Mouse (Mus musculus) liver, embryonic 14.5 days (tissue): Measurements from ENCODE around the gene Ap5b1. TPM values are rescaled to one million over a fixed set of nuclear protein-coding genes. Genes with fewer than 3 reads are reported as not detected.
A peak's percentile ranks its signal among the peaks of the same experiment; 100 is the strongest.

ENCODE experiments used
- ATAC-seq: fragments of 200-750 bp; cut with Nextera tagmentation; 2 replicates; pipeline ENCODE4 v1.8.0; 2017; ENCODE audit warnings: moderate number of reproducible peaks, mild to moderate bottlenecking, moderate library complexity; ENCODE audit not compliant: insufficient read depth
- DNase-seq, 3 experiments: peaks; one replicate each; pipeline ENCODE4 v3.0.0-alpha.2; 2012 to 2013; ENCODE audit warnings: low read depth in 3 of 3, low spot score in 3 of 3
- H3K27ac ChIP-seq: fragments of 300-500 bp; sonication (generic); 2 replicates; pipeline ENCODE4 v1.5.1; 2014; ENCODE audit warnings: moderate library complexity, mild to moderate bottlenecking, control low read depth, inconsistent platforms
- H3K27me3 ChIP-seq: fragments of 300-500 bp; sonication (generic); 2 replicates; pipeline ENCODE4 v1.6.1; 2014; ENCODE audit warnings: mild to moderate bottlenecking, low read length, moderate library complexity; ENCODE audit not compliant: control insufficient read depth, insufficient read depth
- H3K36me3 ChIP-seq: fragments of 300-500 bp; sonication (generic); replicated peaks from 2 replicates; pipeline ENCODE4 v1.6.1; 2014; ENCODE audit warnings: low read depth; ENCODE audit not compliant: control insufficient read depth, insufficient read depth
- H3K4me1 ChIP-seq, 2 experiments: fragments of 200-500 bp in 1 of 2; fragments of 300-500 bp in 1 of 2; sonication (generic) in 1 of 2; replicated peaks; 2 replicates each; pipeline ENCODE4 v1.6.1; 2012 to 2014; ENCODE audit warnings: antibody characterized with exemption in 1 of 2, inconsistent platforms in 1 of 2, low read length in 1 of 2; ENCODE audit not compliant: control insufficient read depth in 2 of 2, insufficient read depth in 2 of 2
- H3K4me2 ChIP-seq: fragments of 300-500 bp; sonication (generic); 2 replicates; pipeline ENCODE4 v1.6.1; 2014; ENCODE audit warnings: low read depth, mild to moderate bottlenecking, control low read depth, moderate library complexity
- H3K4me3 ChIP-seq, 2 experiments: fragments of 200-500 bp in 1 of 2; fragments of 300-500 bp in 1 of 2; sonication (generic) in 1 of 2; 2 replicates each; pipeline ENCODE4 v1.5.1; 2012 to 2014; ENCODE audit warnings: low read depth in 2 of 2, low read length in 2 of 2, mild to moderate bottlenecking in 2 of 2, control low read depth in 1 of 2, inconsistent platforms in 1 of 2, moderate library complexity in 1 of 2; ENCODE audit not compliant: insufficient read depth in 1 of 2
- H3K9ac ChIP-seq: fragments of 300-500 bp; sonication (generic); replicated peaks from 2 replicates; pipeline ENCODE4 v1.6.1; 2014; ENCODE audit warnings: mild to moderate bottlenecking, control low read depth, moderate library complexity
- H3K9me3 ChIP-seq: fragments of 300-500 bp; sonication (generic); 2 replicates; pipeline ENCODE4 v1.6.1; 2016; ENCODE audit warnings: low read length, mixed read lengths; ENCODE audit not compliant: control insufficient read depth
- CTCF ChIP-seq: IDR thresholded peaks from 2 replicates; pipeline ENCODE4 v1.5.1; 2016; ENCODE audit warnings: antibody characterized with exemption, low read depth, control low read depth
- EP300 ChIP-seq: IDR thresholded peaks from 2 replicates; pipeline ENCODE4 v1.6.1; 2016; ENCODE audit warnings: antibody characterized with exemption, low read depth
- WGBS: fragments of 180-500 bp; shearing (Covaris S2); extraction: QIAGEN DNeasy Blood & Tissue Kit; methylation state at CpG from one replicate; pipeline ENCODE4 v1.1.7; 2014; ENCODE audit not compliant: insufficient replicate concordance; 5-methylcytosine and 5-hydroxymethylcytosine counted together
- polyA plus RNA-seq, 2 experiments: library from polyadenylated mRNA; depleted of rRNA in 1 of 2; stranded (reverse) in 1 of 2; unstranded in 1 of 2; fragments of >200 nt; fragmentation: Nextera tagmentation in 1 of 2; extraction: Ambion mirVana in 1 of 2; gene quantifications; 2 replicates each; pipeline versions ENCODE4 v1.2.1 to v1.2.3; 2012 to 2014

Ap5b1 gene
- polyA plus RNA-seq (2012; rRNA removed) (1.3 and 1.5 TPM in 2 replicates), polyA plus RNA-seq (2014; fragmentation: Nextera tagmentation; extraction: Ambion mirVana) (1.4 and 1.8 TPM in 2 replicates)

DNA sequence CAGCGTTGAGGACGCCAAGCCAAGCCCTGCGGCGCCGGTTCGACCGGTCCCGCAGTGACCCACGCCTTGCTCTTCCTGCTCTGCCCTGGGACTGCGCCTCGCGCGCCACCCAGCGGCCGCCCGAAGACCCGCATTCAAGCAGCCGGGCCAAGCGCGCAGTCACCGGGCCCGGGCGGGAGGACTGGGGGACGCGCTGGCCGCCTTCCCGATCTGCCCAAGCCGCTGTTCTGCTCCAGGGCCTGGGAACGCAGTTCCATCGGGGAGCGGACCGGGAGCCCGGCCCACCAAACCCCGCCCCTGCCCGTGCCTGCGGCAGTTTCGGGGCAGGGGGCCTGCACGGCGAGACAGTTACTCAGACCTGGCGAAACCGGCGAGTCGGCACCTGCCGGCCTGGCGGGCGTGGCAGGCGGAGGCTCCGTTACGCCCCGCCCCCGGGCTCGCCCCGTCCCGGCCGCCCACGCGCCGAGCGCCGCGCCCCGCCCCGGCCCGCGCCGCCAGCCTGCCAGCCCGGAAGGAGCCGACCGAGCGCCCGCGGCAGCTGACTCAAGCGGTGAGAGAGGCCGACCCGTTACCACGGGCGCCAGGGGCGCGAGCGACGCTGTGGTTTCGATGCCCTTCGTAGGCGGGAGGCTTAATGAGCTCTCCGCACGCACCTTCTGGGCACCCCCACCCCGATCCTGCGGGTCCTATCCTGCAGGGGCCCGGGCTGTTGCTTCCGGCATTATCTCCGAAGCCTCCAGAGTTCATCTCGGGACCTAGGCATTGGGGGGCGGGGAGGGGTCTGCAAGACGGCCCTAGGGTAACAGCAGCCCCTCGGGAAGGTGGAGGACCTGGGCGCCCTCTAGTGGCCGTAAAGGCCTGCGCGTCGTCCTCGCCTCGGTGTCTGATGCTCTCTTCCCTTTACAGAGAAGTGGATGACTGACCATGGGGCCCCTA is at the start of gene Ap5b1:
Gene Ap5b1 (plus strand): TSS at position 492 of the 936 bp plus-strand sequence.
- peaks cover 3 to 8% of the 10 kb centered on the region in 2 experiments for H3K4me1 ChIP-seq
- H3K27ac ChIP-seq, result peak within 1 kb of the TSS; percentile 79
- DNase-seq, result peak; percentile 66 to 75 (median 71)
- no peaks in the 10 kb centered on the region for H3K9me3 ChIP-seq
- H3K36me3 ChIP-seq, result no peaks in the 10 kb centered on the region
- peak within 1 kb of the TSS; percentile 85 for H3K9ac ChIP-seq
- TF ChIP-seq EP300, result no peak
- peak; percentile 98 for TF ChIP-seq CTCF
- H3K4me2 ChIP-seq, result peak within 1 kb of the TSS; percentile 93
- H3K27me3 ChIP-seq, result peaks cover 2% of the 10 kb centered on the region
- WGBS, result under 1% methylated on average over 85 of the region's 102 CpGs
- H3K4me3 ChIP-seq, result peak within 1 kb of the TSS; percentile 67 to 83
- peak; percentile 87 for ATAC-seq

DNA sequence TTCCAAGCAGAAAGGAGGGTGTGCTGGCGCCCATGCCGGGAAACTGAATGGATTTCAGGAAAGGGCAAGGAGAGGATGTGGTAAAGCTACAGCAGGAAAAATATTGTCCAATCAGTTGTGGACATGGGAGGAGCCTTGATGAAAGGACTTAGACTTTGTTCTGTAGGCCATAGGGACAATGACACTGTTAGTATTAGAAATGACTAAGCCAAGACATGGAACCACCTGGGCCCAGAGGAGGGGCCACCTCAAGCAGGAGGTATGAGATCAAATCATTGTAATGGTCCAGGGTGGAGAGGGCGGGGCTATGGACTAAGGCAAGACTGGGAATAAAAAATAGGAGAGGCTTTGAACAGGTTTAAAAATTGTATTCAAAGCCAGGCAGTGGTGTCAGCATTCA is 49.1 kb upstream of the Ap5b1 start:
- no peak overlapping the region for H3K9ac ChIP-seq
- ATAC-seq, result no peak
- H3K36me3 ChIP-seq, result no peaks in the 10 kb centered on the region
- DNase-seq, result no peak
- WGBS, result 49% methylated on average over 3 of the region's 3 CpGs
- TF ChIP-seq EP300, result no peak
- no peak for TF ChIP-seq CTCF
- H3K4me3 ChIP-seq, result no peak overlapping the region
- H3K4me1 ChIP-seq, result no peaks in the 10 kb centered on the region
- H3K27me3 ChIP-seq, result no peaks in the 10 kb centered on the region
- H3K4me2 ChIP-seq, result no peak overlapping the region
- H3K9me3 ChIP-seq, result no peaks in the 10 kb centered on the region
- H3K27ac ChIP-seq, result no peak overlapping the region

DNA sequence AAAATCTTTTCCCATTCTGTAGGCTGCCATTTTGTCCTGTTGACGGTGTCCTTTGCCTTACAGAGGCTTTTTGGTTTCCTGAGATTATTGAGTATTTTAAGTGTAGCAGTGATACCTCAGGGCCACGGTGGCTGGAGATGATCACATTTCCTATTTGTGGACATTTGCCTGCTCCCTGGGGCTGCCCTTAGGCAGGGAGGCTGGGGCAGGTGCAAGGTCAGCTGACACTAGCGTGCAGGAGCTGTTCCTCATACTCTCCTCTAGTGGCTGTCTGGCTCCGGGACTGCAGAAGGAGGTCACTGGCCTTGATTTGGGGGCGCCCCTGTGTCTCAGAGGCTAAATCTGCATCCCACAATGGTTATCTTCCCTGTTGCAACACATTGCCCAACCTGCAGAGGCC is 42.6 kb upstream of the Ap5b1 start:
- H3K4me3 ChIP-seq, result no peak overlapping the region
- no peaks in the 10 kb centered on the region for H3K36me3 ChIP-seq
- TF ChIP-seq CTCF, result no peak
- no peak for TF ChIP-seq EP300
- H3K27ac ChIP-seq, result no peak overlapping the region
- no peaks in the 10 kb centered on the region for H3K27me3 ChIP-seq
- 78% methylated on average over 5 of the region's 5 CpGs for WGBS
- no peak for DNase-seq
- H3K9ac ChIP-seq, result no peak overlapping the region
- H3K4me1 ChIP-seq, result peaks cover 2% of the 10 kb centered on the region in 2 experiments; a peak in 1 of 4 replicates
- H3K4me2 ChIP-seq, result no peak overlapping the region
- H3K9me3 ChIP-seq, result no peaks in the 10 kb centered on the region
- no peak for ATAC-seq

DNA sequence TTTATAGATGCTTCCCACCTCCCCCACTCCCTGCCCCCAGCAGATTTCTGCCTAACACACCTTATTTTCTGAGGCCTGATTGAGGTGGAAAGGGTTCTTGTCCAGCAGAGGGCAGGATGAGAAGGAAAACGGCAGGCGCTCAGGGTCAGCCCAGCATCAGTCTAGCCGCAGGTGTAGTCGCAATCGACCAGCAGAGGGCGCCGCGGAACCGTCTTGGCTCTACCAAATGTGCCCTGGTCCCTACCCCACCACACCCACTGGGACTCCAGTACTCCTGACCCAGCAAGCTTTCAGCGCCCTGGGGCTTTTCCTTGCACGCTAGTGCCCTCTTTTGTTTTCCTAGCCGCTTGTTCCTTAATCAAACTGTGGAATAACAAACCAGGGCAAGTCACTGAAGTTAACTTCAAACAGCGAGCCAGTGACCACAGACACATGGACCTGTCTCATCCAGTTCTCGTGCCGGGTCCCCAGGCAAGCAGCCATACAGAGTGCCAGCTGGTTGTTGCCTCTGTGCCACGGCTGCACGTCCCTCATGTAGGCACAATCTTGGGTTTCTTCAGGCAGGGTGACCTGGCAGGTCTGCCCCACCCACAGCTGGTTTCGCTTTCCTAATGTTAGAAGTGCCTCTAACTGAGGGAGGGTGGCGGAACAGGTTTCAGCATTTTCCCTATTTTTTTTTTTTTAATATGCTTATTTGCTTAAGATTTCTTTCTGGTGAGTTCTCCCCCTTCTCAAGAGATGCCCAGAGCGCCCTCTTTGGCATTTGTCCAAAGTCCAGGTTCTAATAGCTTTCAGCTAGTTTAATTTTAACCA is 38.3 kb upstream of the Ap5b1 start:
- TF ChIP-seq CTCF (peak; percentile 99), EP300 (no peak)
- H3K4me2 ChIP-seq, result peak overlapping the region; percentile 55
- DNase-seq (peak; percentile 76 to 83 (median 80)), ATAC-seq (peak; percentile 91)
- H3K36me3 ChIP-seq, result no peaks in the 10 kb centered on the region
- no peaks in the 10 kb centered on the region for H3K9me3 ChIP-seq
- H3K27ac ChIP-seq, result no peak overlapping the region
- H3K9ac ChIP-seq, result no peak overlapping the region
- WGBS, result 20% methylated on average over 20 of the region's 20 CpGs
- no peak overlapping the region for H3K4me3 ChIP-seq
- peaks cover 2% of the 10 kb centered on the region in 2 experiments; a peak in 1 of 4 replicates for H3K4me1 ChIP-seq
- H3K27me3 ChIP-seq, result no peaks in the 10 kb centered on the region

DNA sequence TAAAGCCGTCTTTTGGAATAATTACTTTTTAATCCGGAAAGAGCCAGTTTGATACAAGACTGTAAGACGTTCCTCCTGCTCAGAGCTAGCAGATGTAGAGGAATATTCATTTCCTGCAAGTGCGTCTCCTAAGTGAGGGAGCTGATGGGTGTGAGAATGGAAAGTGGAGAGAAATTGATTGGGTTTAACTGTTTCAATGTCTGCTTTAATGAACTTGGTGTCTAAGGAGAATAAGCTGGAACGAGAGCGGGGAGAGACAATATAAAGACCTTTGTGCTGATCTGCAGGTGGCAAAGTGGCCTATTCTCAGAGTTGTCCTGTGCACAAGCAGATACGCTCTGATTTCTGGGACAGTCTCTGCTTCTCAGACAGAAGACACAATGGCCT is 37.7 kb upstream of the Ap5b1 start:
- Histone ChIP-seq H3K4me1 (peaks cover 2% of the 10 kb centered on the region in 2 experiments; a peak in 1 of 4 replicates), H3K4me2 (no peak overlapping the region), H3K9ac (no peak overlapping the region), H3K27ac (no peak overlapping the region), H3K27me3 (no peaks in the 10 kb centered on the region), H3K4me3 (no peak overlapping the region), H3K36me3 (no peaks in the 10 kb centered on the region), H3K9me3 (no peaks in the 10 kb centered on the region)
- WGBS, result 68% methylated on average over 7 of the region's 7 CpGs
- TF ChIP-seq CTCF, result no peak
- TF ChIP-seq EP300, result no peak
- ATAC-seq, result no peak
- no peak for DNase-seq
